Mouse (Mus musculus): ENCODE results near the gene Lactb. TPM values are rescaled to one million over a fixed set of nuclear protein-coding genes. Genes with fewer than 3 reads are reported as not detected.

Gene Lactb
- total RNA-seq (2021), result 10 to 100 TPM; 13.5 to 17.5 TPM
- long read RNA-seq, experiment 1, transcript Lactb-201 (6 exons, 2,031 nt), result major isoform, 10 of 18 reads
- long read RNA-seq, experiment 1, partial matches to known transcripts, result 6 of 18 reads
- long read RNA-seq, experiment 1, other reads (novel, unspliced or antisense), result 1 of 18 reads
- long read RNA-seq, experiment 2, transcript Lactb-201 (6 exons, 2,031 nt), result major isoform, 17 of 19 reads
- long read RNA-seq, experiment 2, partial matches to known transcripts, result 1 of 19 reads
- long read RNA-seq, experiment 2, other reads (novel, unspliced or antisense), result 1 of 19 reads

DNA sequence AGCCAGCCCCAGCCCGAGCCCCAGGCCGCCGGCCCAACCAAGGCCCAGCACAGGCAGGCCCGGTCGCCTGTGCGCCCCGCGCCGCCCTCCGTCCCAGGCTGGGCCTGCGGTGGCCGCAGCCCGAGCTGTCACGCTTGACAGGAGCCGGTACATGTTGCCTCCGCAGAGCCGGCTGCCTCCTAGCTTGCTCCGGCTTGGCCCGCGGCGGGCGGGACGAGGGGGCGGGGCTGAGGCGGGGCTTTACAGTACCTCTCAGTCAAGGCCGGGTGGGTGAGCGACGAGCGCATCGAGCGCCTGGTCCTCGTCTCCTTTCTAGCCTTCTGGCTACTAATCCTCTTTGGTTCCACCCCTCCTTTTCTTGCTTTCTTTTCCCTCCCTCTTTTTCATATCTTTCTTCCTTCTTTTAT, at the start of gene Lactb:
TSS of gene Lactb (minus strand) at position 246 of the 407 bp plus-strand sequence.
- peak; percentile 91 to 96 for DNase-seq (ENCODE audit: low spot score in 2 of 2)

DNA sequence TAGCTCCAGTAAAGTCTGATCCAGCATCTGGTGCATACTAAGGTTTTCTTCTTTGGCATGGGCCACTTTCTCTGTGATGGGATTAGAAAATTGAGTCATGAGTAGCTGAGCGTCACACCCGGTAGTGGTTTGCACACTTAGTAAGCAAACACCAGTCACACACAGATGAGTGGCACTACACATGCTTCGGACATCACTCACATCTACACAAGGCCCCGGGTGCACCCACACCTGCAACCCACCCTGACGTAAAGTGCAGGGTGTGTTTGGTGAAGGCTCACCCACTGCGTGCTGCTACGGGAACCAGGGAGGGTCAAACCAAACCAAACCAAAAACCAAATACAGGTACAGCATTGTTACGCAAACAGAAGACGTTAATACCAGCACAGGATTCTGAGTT, 48.1 kb upstream of the Lactb start:
- DNase-seq (ENCODE audit: low spot score in 2 of 2), result no peak

DNA sequence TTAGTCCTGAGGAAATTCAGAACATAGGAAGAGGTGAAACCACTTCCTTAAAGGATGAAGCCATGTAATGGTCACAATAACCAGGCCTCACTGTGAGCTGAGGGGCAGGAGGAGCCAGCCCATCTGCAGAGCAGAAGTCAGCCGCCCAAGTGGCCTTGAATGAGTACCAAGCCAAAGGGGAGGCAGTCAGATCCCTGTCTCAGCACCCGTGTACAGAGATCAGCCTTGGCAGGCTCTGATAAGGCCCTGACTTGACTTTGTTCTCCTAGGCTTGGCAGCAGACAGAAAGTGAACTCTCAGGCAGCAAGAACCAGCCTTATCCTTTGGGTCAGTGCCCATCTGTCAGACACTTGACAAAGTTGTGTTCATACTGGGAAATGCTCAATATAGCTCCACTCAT, 44.8 kb upstream of the Lactb start:
- no peak for DNase-seq (ENCODE audit: low spot score in 2 of 2)

DNA sequence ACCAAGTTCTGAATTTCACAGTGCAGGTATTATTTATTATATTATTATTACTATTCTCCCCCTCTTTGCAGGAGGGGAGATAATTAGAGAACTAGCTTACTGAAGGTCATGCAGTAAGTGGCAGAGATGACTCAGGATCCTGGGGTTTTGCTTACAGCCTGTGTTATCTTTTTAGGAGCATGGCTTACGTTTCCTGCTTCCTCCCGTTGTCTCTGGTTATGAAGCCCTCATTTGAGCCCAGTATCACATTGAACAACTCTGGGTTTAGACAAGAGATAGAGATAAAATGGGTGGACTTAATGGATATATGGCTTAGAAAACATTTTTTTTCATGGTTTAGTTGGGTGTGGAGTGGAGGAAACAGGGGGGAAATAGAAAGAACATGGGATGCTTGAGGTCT, 38.2 kb upstream of the Lactb start:
- no peak for DNase-seq (ENCODE audit: low spot score in 2 of 2)

DNA sequence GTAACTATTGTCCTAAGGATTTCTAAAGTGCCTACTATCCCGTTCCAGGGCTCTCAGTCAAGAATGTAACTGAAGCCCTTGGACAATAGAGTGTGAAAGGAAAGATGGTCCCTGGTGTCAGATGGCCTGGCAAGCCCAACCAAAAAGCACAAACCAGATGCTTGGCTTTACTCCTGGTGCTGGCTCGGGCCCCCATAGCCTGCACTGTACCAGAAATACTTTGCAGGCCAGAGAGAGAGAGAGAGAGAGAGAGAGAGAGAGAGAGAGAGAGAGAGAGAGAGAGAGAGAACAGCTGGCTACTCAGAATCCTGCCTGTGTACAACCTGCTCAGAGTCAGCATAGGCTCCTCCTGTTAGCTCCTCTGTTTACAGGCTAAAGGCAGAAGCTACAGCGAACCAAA, 37.2 kb upstream of the Lactb start:
- DNase-seq (ENCODE audit: low spot score in 2 of 2), result peak; percentile 75 to 93

DNA sequence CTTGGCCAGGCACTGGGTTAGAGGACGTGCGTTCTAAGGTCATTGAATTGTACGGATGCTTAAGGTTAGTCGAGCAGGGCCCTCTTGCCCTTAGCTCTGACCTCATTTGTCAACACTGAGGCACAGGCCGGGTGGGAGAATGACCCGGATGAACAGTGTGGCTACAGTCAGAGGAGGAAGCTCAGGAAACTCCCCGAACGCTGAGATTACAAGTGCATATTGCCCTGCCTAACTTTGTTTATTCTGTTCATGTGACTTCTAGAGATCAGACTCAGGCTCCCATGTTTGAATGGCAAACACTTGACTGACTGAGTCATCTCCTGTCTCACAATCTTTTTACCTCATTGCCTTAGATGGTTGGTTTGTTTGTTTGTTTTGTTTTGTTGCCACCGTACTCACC, 36.2 kb upstream of the Lactb start:
- no peak for DNase-seq (ENCODE audit: low spot score in 2 of 2)

DNA sequence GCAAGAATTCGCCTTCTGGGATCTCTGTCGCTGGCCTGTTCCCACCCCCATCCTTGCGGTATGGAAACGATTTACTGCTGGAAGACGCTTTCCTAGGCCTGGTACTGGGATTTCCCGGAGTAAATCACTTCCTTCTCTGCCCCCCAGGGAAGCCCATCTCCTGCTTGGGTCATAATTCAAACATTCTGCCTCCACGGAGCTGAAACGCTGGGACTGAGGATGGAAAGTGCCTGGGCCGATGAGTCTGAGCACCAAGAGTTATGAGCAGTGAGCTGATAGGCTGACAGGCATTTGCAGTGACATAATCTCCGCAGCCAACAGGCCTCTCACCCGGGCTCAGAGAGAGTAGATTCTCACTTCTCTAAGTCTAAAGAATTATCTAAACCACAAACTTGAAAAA, 33.5 kb upstream of the Lactb start:
- no peak for DNase-seq (ENCODE audit: low spot score in 2 of 2)

DNA sequence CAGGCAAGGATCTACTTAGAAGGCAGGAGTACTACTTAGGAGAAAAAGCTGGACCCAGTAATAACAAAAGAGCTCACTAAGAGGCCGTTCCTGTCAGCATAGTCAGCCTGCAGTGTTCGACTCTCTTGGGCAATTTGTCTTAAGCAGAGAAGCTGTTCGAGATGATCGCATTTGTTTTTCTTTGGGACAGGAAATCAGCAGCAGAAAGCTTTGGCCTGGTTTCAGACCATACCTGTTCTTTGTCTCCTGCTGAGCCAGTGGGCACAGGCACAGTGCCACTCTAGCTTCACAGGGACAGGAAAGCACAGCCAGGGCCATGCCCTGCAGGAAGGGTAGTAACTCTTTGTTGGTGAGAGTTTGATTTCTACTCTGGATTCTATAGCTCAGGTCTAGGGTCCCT, 31.1 kb upstream of the Lactb start:
- DNase-seq (ENCODE audit: low spot score in 2 of 2), result no peak

DNA sequence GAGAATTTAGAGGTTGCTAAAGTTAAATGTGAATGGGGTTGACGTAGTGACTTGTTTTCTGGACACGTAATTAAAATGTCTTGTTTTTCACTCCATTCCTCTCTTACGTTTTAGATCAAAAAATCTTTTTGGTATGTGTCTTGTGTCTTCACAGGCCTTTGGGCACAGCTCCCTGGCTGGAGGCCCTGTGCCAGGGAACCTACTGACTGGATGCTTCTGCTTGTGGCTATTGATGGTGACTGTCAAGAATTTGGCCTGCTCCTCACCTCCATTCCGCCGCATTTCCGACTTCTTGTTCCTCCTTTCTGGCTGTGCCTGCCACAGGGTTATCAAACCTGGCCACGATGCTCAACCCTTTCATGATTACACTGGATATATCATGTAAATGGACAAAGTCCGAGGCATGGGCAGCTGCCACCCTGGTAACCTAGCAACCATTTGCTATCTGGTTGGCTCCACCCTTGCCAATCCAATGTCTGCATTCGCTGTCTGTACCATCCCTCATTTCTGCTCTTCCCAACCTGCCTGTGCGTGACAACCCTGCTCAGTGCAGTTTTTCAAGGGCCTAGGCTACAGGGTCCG, 30.0 kb upstream of the Lactb start:
- DNase-seq (ENCODE audit: low spot score in 2 of 2), result no peak

DNA sequence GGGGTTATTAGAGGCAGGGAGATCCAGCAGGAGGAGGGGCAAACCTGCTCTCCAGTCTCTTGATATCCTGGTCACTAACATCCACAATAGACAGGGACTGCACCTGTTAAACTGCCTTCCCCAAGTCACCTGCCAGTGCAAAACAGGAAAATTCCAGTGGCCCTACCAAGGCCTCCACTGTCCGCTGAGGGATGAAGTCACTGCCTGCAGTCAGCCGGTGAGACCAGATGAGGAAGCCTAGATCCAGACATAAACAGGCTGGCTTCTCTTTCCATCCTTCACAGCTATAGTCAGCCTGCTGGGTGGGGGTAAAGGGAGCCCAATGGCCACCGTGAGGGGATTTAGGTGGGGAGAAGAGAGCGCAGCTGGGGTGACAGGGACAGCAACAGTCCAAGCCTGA, 28.4 kb upstream of the Lactb start:
- DNase-seq (ENCODE audit: low spot score in 2 of 2), result no peak

DNA sequence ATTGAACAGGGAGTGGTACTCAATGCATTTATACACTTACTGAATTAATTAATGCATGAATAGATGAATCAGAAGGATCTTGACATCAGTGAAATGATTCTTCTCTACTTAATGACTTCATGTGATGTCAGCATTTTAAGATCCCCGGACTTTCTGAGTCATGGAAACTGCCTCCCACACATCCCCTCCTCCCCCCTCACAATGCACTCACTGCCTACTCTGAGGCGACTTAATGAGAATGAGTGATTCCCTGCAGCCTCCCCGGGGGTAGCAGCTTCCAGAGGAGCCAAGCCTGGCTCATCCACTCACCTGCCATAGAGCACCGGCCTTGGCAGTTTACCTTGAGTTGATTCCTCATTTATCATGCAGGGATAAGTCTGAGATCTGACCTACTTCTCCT, 27.9 kb upstream of the Lactb start:
- no peak for DNase-seq (ENCODE audit: low spot score in 2 of 2)

DNA sequence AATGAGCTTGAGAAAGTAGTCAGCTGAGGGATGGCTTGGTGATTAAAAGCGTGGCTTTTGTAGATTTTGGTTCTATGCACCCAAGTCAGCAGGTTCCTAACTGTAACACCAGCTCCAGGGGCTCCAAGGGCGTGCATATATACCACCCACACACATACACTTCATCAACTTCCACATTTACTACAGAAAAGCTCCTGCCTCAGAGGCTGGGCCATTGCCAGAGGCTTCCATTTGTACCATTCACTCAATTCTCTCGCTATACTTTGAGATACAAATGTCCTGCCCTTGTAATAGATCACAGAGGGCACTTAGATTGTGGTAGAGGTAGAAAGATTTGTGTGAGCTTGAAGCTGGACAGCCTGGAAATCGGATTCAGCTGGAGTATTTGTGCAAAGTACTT, 26.2 kb upstream of the Lactb start:
- DNase-seq (ENCODE audit: low spot score in 2 of 2), result no peak

DNA sequence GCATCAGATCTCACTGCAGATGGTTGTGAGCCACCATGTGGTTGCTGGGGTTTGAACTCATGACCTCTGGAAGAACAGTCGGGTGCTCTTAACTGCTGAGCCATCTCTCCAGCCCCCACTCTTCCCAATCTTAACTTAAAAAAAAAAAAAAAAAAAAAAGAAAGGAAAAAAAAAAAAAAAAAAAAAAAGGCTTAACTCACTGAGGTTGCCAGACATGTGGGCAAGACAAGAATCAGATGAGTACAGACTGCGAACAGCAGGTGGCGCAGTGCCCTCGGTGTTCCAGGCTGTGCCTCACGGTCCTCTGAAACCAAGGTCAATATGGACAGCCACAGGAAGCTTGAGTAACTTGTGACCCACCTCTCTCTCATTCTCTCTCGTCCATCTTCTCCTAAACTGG, 25.8 kb upstream of the Lactb start:
- DNase-seq (ENCODE audit: low spot score in 2 of 2), result peak; percentile 43 to 82

DNA sequence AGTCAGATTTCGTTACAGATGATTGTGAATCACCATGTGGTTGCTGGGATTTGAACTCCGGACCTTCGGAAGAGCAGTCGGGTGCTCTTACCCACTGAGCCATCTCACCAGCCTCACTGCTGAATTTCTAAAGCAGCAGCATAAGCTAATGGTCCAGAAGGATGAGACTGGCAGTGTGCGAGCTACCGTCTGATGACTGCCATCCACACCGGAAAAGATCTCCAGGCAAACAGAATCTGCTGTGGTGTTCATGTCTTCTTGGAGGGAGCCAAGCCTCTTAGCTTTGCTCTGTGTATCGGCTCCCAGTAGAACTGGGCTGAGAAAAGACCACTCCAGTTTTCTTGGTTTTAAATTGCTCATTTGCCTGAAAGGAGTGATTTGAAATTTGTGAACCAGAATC, 24.4 kb upstream of the Lactb start:
- no peak for DNase-seq (ENCODE audit: low spot score in 2 of 2)

DNA sequence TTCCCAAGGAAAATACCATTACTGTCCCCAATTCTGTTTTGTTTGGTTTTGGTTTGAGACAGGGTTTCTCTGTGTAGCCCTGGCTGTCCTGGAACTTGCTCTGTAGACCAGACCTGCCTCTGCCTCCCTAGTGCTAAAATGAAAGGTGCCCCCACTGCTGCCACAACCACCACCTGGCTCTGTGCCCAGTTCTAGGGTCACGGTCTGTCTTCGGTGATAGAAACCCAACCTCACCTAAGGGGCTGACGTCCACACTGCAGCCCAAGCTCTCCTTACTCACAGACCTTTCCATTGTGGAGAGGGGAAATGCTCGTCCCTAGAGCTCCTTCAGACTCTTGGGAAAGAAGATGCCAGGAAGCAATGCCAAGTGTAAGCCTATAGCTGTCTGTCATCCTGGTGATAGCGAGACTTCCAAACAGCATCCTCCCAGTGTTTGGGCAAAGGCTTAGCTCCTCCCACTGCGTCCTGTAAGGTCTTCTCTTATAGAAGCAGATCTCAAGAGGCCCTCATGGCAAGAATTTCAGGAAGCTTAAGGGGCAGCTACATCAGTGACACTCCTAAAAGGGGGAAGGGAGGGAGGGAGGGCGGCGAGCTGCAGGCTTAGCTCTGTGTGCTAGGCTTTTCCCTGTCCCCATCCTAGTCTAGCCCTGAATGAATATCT, 16.6 kb upstream of the Lactb start:
- DNase-seq (ENCODE audit: low spot score in 2 of 2), result no peak

DNA sequence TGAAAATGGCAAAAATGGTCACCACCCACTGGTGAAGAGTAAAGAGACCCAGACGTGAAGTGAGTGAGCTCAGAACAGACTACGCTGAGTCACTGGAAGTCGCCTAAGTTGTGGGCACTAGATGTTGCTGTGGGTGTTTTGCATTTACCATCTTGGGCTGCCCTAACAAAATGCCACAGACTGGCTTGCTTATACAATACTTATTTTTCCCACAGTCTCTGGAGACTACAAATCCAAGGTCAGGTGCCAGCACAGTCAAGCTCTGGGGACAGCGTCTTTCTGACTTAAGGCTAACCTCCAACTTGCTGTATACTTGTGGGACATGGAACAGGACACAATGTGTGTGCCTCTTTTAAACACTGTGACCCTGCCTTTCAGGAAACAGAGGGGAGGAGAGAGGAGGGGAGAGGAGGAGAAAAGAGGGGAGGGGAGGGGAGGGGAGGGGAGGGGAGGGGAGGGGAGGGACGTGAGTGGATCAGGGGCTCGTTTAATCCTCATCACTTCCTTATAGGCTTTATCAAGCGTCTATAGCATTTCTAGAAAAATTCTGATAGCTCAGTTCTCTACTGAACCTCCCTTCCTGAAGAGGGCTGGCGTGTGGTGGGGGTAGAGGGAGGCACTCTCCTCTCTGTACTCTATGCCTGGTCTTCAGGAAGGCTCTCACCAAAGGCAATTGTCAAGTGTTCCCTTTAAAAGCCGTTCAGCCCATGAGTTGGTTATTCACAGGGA, 15.9 kb upstream of the Lactb start:
- no peak for DNase-seq (ENCODE audit: low spot score in 2 of 2)

DNA sequence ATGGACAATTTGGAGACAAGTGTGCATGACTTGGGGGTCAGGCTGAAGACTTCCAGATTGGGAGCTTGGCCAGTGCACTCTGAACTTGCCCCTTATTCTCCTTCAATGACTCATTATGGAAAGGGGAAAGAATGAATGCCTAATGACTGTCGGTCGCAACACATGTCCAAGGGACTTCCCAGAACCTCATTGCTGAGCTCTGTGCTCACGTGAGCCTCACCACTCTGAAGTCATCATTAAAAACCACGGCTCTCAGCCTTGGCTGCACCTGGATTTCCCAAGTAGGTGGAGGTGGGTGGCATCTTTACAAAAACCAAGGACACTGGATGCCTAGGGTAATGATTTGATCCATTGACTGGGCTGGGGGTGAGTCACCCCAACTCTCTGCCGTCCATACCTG, 14.8 kb upstream of the Lactb start:
- no peak for DNase-seq (ENCODE audit: low spot score in 2 of 2)

DNA sequence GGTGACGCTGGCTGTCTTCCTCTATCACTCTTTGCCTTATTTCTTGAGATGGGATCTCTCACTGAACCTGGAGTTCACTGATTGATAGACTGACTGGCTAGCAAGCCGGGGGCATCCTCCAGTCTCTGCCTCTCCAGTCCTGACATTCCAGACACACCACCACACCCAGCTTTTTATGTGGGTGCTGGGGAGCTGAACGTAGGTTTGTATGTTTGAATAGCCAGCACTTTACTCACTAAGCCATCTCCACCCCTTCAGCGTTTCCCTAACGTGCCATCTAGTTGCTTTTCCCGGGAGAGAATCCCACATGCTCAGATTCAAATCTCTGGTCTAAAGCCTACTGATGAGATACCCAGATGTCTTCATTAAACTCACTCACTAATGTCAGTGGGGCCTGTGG, 14.3 kb upstream of the Lactb start:
- DNase-seq (ENCODE audit: low spot score in 2 of 2), result no peak

DNA sequence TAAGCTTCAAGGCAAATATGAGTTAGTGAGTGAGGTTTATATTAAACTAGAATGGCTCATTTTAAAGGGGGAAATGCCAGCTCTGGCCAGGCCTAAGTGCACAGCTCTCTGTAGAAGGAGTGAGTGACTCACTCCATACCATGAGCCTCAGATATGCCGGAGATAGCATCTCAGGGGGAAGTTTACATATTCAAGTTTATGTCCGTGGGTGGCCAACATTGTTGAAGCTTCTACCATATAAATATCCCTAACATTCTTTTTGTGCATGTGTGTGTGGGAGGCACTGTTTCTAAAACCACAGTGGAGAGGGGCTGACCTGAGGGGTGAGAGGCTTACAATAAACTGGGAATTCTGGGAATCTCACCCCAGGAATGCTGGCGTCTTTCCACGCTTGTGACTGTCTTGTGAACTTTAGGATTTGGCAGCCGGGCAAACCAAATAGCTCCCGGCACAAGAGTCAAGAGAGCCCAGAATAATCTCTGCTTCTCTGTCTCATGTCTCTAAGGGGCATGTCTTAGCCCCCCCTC, 13.7 kb upstream of the Lactb start:
- peak in 1 of 2 experiments; percentile 36 for DNase-seq (ENCODE audit: low spot score in 2 of 2)

DNA sequence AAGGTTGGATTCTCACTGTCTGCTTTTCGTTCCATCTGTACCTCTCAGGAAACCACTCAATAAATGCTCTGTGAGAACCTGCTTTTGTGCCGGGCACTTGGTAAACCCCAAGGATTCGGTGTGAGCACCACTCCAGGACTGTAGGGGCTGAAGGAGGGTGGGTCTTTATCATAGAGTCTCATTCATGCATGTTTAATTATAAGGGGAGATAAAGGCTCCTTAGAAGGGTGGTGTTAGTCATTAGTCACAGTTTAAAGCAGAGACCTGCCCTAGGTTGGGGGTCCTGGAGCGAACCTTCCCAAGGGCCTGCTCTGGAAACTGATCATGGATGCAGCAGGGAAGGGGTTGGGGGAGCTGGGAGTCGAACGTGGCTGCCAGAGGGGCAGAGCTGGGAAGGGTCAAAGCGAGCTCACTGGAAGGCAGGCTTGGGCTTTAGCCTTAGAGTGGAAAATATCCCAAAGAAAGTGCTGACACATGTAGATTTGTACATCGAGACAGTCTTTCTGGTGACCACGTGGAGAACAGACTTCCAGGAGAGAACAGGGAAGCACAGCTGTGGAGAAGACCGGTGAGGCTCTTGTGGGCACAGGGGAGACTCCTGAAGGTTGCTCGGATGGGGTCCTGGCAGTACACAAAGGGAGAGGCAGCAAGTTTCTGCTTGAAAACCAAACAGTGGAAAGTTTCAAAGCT, 13.1 kb upstream of the Lactb start:
- DNase-seq (ENCODE audit: low spot score in 2 of 2), result no peak

DNA sequence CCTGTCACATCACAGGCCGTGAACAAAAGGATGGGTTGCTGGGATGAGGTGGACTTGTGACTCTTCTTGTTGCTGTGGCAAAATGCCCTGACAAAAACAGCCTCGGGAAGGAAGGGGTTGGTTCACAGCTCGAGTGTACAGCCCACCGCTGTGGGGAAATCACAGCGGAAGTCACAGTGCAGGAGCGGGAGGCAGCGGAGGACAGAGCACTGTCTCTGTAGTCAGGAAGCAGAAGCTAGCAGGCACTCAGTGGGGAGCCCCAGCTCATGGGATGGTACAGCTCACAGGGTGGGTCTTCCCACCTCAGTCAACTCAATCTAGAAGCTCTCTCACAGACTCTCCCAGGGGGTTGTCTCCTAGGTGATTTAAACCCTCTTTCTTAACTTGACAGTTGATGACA, 10.1 kb upstream of the Lactb start:
- DNase-seq (ENCODE audit: low spot score in 2 of 2), result no peak

All from gastrocnemius, postnatal 4 days (tissue).